Mouse (Mus musculus) heart, adult 2 months (tissue): ENCODE measurements at regions not wholly inside any gene's neighbourhood (a gene's known extent, or its start where the extent isn't known, plus 50 kb on each side); places are given as distances from the start of the nearest gene placed in this dataset.

Experiments used
- CTCF ChIP-seq: fragments of 200-600 bp; IDR thresholded peaks from 2 replicates; pipeline ENCODE4 v1.8.1; 2022; ENCODE audit warnings: antibody characterized with exemption, mild to moderate bottlenecking, moderate library complexity
- EP300 ChIP-seq: fragments of 200-500 bp; IDR thresholded peaks from 2 replicates; pipeline ENCODE4 v1.6.1; 2011; ENCODE audit warnings: low read depth, low read length, control low read depth; ENCODE audit not compliant: insufficient read depth
- POLR2A ChIP-seq: fragments of 200-500 bp; IDR thresholded peaks from 2 replicates; pipeline ENCODE4 v1.6.1; 2011; ENCODE audit warnings: mild to moderate bottlenecking, low read depth, low read length, control low read depth; ENCODE audit not compliant: insufficient read depth

DNA sequence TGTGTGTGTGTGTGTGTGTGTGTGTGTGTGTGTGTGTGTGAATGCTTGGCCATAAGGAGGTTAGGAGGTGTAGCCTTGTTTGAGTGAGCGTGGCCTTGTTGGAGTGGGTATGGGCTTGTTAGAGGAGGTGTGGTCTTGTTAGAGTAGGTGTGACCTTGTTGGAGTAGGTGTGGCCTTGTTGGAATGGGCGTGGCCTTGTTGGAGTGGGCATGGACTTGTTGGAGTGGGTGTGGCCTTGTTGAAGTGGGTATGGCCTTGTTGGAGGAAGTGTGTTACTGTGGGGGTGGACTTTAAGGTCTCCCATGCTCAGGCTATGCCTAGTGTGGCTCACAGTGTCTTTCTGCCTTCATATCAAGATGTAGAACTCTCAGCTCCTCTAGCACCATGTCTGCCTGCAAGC, 236.2 kb downstream of the Suds3 start:
- TF ChIP-seq CTCF (no peak), EP300 (no peak), POLR2A (no peak)
